Mouse (Mus musculus) liver, postnatal 0 days (tissue): Measurements from ENCODE around the gene Golgb1.

Experiments
- CTCF ChIP-seq: sonication (generic); IDR thresholded peaks from 2 replicates; pipeline ENCODE4 v1.5.1; 2016; ENCODE audit warnings: antibody characterized with exemption, low read depth
- EP300 ChIP-seq: IDR thresholded peaks from 2 replicates; pipeline ENCODE4 v1.6.1; 2016; ENCODE audit warnings: antibody characterized with exemption, low read depth, mild to moderate bottlenecking

DNA sequence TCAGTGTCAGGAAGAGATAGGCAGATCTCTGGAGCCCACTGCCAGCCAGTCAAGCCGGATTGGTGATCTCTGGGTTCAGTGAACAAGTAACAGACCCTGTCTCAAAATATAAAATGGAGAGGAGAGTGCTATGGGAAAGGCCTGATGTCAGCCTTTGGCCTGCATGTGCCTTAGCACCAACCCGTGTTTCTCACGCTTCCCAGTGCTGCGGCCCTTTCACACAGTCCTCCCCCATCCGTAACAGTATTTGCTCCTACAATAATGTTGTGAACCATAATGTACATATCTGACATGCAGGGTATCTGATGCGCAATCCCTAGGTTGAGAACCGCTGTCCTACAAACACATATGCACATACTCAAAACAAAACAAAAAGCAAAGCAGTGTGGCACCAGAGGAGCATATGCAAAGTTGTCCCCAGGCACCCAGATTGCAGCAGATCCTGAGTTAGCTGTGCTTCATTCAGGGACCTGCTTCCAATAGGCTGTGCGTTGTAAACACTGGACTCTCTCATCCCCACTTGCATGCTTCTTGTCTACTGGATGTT, 46.2 kb downstream of the Golgb1 start:
- TF ChIP-seq CTCF: no peak
- TF ChIP-seq EP300: no peak
